Mouse (Mus musculus) embryonic facial prominence, embryonic 10.5 days (tissue): ENCODE measurements at regions not wholly inside any gene's neighbourhood (a gene's known extent, or its start where the extent isn't known, plus 50 kb on each side); places are given as distances from the start of the nearest gene placed in this dataset.

Experiments
- DNase-seq: peaks from one replicate; pipeline ENCODE4 v3.0.0-alpha.2; 2017; ENCODE audit warnings: low spot score
- H3K27ac ChIP-seq: fragments of 300-500 bp; sonication (generic); replicated peaks from 2 replicates; pipeline ENCODE4 v1.5.1; 2016; ENCODE audit warnings: mild to moderate bottlenecking
- H3K27me3 ChIP-seq: fragments of 300-500 bp; sonication (generic); replicated peaks from 2 replicates; pipeline ENCODE4 v1.6.1; 2016; ENCODE audit warnings: low read depth, mild to moderate bottlenecking; ENCODE audit not compliant: poor library complexity, severe bottlenecking
- H3K36me3 ChIP-seq: fragments of 300-500 bp; sonication (generic); replicated peaks from 2 replicates; pipeline ENCODE4 v1.6.1; 2016; ENCODE audit warnings: mild to moderate bottlenecking, moderate library complexity
- H3K4me1 ChIP-seq: fragments of 300-500 bp; sonication (generic); 2 replicates; pipeline ENCODE4 v1.6.1; 2016
- H3K4me3 ChIP-seq: fragments of 300-500 bp; sonication (generic); 2 replicates; pipeline ENCODE4 v1.5.1; 2016; ENCODE audit warnings: mild to moderate bottlenecking, moderate library complexity
- H3K9me3 ChIP-seq: fragments of 300-500 bp; sonication (generic); 2 replicates; pipeline ENCODE4 v1.6.1; 2016; ENCODE audit warnings: mild to moderate bottlenecking
- WGBS: fragments of 180-500 bp; shearing (Covaris S2); methylation state at CpG from one replicate; pipeline ENCODE4 v1.1.7; 2016; 5-methylcytosine and 5-hydroxymethylcytosine counted together

DNA sequence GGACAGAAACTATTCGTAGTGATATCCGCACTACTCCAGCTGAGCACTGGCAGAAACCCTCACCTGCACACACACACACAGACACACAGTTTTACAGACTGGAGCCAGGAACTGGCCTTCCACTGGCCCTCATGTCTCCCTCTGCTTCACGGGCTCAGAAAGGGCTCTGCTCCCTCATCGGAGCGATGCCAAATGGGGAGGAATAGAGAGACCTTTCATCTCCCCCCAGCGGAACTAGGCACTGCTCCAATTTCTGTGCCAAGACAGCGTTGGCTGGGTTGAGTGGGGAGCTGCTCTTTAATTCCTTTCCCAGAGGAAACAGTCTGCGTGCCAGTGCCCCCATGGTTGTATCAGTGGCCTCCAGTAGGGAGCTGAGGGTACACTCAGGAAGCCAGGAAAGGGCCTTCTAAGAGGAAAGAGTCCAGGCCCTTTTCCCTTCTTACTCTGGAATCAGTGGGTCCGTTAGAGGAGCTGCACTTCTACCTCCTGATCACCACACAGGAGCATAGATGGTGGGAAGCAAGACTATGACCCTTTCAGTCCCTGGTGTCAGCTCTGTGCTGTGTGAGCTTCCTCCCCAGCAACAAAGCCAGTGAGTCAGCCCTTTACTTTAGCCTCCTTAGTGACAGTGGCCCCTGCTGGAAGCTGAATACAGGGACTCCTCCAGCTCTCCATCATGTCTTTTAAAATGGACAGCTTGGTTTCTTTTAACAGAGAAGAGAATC is 452.7 kb downstream of the Rps24 start:
- DNase-seq, result no peak
- Histone ChIP-seq H3K27ac (no peak overlapping the region), H3K4me3 (no peak overlapping the region), H3K4me1 (peaks cover 13% of the 10 kb centered on the region; the same call in 1 of the 2 replicates), H3K36me3 (no peaks in the 10 kb centered on the region), H3K27me3 (no peaks in the 10 kb centered on the region), H3K9me3 (no peaks in the 10 kb centered on the region)
- WGBS, result 76% methylated on average over 9 of the region's 9 CpGs

DNA sequence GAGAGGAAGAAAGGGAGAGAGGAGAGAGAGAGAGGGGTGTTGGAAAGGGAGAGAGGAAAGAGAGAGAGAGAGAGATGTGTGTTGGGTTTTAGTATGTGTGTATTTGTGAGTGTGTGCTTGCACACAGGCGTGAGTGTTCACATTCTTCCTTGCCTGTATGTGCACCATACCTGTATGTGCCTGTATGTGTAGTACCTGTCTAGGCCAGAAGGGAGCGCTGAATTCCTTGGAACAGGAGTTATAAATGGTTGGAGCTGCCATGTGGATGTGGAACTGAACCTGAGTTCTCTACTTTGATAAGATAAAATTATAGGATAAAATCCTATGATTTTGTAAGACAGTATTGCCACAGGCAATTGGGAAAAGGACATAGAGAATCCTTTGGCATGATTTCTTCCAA is 458.8 kb downstream of the Rps24 start:
- WGBS, result 39% methylated on average over 2 of the region's 2 CpGs
- no peak for DNase-seq

DNA sequence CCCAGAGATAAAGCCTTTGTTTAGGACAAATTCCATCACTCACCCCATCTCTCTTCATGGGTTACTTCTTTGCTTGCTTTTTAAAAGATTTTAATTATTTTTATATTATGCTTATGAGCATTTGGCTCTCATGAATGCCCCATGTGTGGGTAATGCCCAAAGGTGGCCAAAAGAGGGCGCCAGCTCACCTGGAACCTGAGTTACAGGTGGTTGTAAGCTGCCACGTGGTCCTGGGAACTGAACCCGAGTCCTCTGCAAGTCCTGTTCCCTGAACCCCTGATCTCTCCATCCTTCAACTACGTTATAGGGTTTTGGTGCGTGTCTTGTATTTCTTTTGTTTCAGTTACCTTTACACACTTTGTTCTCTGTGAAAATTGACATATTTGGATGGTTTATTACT is 460.2 kb downstream of the Rps24 start:
- H3K27me3 ChIP-seq, result no peaks in the 10 kb centered on the region
- no peak overlapping the region for H3K4me3 ChIP-seq
- H3K9me3 ChIP-seq, result no peaks in the 10 kb centered on the region
- no peak for DNase-seq
- no peaks in the 10 kb centered on the region for H3K36me3 ChIP-seq
- H3K4me1 ChIP-seq, result no peaks in the 10 kb centered on the region
- 82% methylated on average over 5 of the region's 5 CpGs for WGBS
- no peak overlapping the region for H3K27ac ChIP-seq

More for the DNA sequence above, 458.8 kb downstream of the Rps24 start:
- H3K4me3 ChIP-seq, result no peak overlapping the region
- peaks cover 4% of the 10 kb centered on the region; the same call in 1 of the 2 replicates for H3K4me1 ChIP-seq
- H3K9me3 ChIP-seq, result no peaks in the 10 kb centered on the region
- no peaks in the 10 kb centered on the region for H3K27me3 ChIP-seq
- H3K36me3 ChIP-seq, result no peaks in the 10 kb centered on the region
- H3K27ac ChIP-seq, result no peak overlapping the region

DNA sequence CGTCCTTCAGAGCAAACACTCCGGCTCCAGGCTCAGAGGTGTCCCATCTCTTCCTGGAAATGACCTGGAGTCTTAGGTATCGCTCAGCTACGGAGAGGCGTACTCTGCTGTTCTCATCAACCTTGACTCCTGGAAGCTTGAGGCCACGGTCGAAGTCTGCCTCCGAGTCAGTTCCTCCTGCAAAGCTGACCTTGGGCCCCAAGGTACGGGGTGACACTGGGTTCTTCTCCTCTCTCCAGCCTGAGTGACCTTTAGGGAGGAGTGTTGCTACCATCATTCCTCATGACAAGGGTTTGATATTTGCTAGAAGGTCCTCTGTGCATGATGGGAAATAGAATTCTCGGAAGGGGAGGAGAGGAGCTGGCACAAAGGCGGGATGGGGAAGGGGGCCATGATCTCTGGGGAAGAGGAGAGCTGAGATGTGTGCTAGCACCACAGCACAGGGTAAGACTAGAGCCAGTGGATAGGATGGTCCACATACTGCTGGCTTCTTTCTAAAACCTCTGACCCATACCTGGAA is 469.0 kb downstream of the Rps24 start:
- Histone ChIP-seq H3K4me3 (no peak overlapping the region), H3K27me3 (peaks cover 6% of the 10 kb centered on the region; the same call in 1 of the 2 replicates), H3K36me3 (no peaks in the 10 kb centered on the region), H3K27ac (no peak overlapping the region), H3K9me3 (no peaks in the 10 kb centered on the region), H3K4me1 (peaks cover 13% of the 10 kb centered on the region)
- DNase-seq, result no peak
- 85% methylated on average over 11 of the region's 11 CpGs for WGBS

DNA sequence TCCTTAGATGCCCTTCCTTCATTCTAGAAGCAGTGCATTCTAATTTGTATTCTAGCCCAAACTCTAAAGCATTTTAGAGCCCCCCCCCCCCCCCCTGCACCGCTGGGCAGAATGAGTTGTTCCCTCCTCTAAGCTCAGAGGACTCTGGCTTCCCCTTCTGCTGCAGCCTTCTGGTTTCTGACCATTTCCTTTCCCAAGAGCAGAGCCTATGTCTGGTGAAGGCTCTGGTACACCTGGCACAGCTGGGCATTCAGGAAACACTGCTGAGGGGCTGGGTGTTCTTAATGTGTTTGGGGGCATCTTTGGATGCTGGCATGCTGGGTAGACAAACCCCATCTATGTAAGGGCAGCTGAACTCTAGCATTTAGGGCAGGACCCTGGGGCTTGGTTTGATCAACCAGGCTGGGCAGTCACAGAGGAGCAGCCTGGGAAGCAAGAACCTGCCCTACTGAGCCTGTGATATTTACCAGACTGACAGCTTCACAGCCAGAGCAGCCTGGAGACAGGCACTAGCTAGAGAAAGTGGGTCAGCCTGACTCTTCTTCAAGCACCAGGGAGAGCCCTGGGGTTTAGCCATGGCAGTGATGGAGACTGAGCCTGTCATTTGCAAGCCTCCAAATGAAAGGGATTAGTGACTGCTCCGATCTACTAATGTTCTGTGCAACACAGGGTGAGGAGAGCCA is 469.7 kb downstream of the Rps24 start:
- WGBS, result 74% methylated on average over 2 of the region's 2 CpGs
- Histone ChIP-seq H3K27ac (no peak overlapping the region), H3K36me3 (no peaks in the 10 kb centered on the region), H3K4me1 (peaks cover 14% of the 10 kb centered on the region), H3K9me3 (no peaks in the 10 kb centered on the region), H3K4me3 (no peak overlapping the region), H3K27me3 (peaks cover 6% of the 10 kb centered on the region; the same call in 1 of the 2 replicates)
- DNase-seq, result no peak

DNA sequence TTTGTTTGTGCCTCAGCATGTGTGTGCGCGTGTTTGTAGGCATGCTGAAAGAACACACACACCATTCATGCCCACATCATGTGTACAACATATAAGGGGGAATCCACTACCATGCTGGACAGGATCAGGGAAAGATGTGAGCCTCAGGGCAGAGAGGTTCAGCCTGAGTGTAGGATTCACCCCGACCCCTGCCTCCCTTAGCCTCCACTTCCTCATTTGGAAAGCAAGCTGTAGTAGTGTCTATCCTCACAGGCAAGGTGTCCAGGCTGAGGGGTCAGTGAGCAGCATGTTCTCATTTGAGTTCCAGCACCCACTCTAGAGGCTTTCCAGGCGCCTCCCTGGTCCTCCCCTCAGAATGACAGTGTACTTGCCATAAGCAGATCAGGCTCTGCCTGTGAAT is 470.5 kb downstream of the Rps24 start:
- Histone ChIP-seq H3K27me3 (peaks cover 6% of the 10 kb centered on the region; the same call in 1 of the 2 replicates), H3K4me1 (peaks cover 14% of the 10 kb centered on the region), H3K27ac (no peak overlapping the region), H3K9me3 (no peaks in the 10 kb centered on the region), H3K36me3 (no peaks in the 10 kb centered on the region), H3K4me3 (no peak overlapping the region)
- WGBS, result 82% methylated on average over 4 of the region's 4 CpGs
- DNase-seq, result no peak

DNA sequence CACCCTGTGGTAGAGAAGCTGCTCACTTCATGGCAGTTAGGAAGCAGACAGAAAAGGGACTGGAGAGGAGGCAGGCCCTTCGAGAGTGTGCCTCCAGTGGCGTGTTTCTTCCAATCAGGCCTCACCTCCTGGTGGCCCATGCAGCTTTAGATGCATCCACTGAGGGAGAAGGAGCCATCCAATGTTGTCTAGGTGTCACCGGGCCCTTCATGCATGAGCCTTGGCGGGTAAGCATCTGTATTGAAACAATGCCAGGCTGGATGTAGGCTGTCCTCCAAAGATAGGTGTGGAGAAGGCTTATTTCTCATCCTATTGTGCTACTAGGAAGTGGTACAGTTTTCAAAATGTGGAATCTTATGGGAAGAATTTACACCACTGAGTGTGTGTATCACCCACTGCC is 471.9 kb downstream of the Rps24 start:
- DNase-seq, result no peak
- no peaks in the 10 kb centered on the region for H3K36me3 ChIP-seq
- H3K27ac ChIP-seq, result no peak overlapping the region
- WGBS, result 83% methylated on average over 4 of the region's 4 CpGs
- H3K4me3 ChIP-seq, result no peak overlapping the region
- no peaks in the 10 kb centered on the region for H3K9me3 ChIP-seq
- peaks cover 14% of the 10 kb centered on the region for H3K4me1 ChIP-seq
- peaks cover 6% of the 10 kb centered on the region; the same call in 1 of the 2 replicates for H3K27me3 ChIP-seq

DNA sequence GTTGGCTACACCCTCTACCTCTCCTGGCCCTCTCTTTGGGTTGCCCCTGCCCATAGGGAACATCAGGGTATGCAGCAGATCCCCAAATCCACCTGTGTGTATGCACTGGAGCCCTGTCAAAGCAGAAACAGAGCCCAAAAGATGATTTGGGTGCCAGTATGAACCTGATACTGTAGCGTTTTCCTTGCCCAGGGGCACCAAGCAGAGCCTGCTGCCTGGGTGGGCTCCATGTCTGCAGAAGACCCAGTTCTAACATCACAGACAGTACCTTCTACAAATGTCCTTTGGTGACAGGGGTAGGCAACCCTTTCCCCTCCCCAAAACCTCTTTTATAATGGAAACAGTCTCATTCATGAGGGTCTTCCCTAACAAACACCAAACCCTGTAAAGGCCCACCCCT is 472.5 kb downstream of the Rps24 start:
- DNase-seq, result no peak
- no peaks in the 10 kb centered on the region for H3K36me3 ChIP-seq
- H3K4me3 ChIP-seq, result no peak overlapping the region
- WGBS, result 71% methylated on average over 1 of the region's 1 CpGs
- no peaks in the 10 kb centered on the region for H3K9me3 ChIP-seq
- peaks cover 6% of the 10 kb centered on the region; the same call in 1 of the 2 replicates for H3K27me3 ChIP-seq
- H3K27ac ChIP-seq, result no peak overlapping the region
- peaks cover 14% of the 10 kb centered on the region for H3K4me1 ChIP-seq

DNA sequence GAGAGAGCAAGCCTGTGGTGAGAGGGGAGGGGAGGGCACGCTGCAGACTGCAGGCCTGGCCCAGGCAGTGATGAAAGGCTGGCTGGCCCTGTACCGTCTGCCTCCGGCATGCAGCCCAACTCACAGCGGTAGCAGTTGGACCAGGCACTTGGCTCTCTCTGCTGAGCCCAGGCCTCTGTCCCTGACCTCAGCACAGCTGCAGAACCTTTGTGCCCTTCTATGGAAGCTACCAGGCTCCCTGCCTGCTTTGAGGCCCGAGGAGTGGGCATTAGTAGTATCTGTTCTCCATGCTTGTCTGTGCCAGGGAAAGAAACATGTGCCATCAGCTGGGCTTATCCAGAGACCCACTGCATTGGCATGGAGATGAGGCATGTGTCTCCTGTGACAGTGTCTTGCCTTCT is 473.2 kb downstream of the Rps24 start:
- no peak for DNase-seq
- Histone ChIP-seq H3K4me1 (peaks cover 14% of the 10 kb centered on the region), H3K4me3 (no peak overlapping the region), H3K9me3 (no peaks in the 10 kb centered on the region), H3K27me3 (peaks cover 6% of the 10 kb centered on the region; the same call in 1 of the 2 replicates), H3K27ac (peak overlapping the region; percentile 54), H3K36me3 (no peaks in the 10 kb centered on the region)
- 44% methylated on average over 5 of the region's 5 CpGs for WGBS

DNA sequence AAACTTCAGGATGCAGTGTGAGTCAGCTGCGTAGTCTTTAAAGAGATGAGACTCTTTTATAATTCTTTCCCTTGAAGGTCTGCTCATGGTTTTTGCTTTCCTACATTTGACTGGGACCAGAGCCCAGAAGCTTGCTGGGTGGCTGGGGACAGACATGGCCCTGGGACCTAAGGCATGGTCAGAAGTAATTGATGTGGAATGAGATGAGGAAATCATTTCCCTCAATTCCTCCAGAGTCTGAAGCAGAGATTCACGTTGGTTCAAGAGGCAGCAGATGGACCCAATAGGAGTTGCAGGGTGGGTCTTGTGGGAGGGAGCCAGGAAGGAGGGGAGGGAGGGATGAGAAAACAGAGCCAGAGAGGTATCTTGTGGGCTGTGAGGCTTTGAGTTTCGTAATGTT is 473.9 kb downstream of the Rps24 start:
- Histone ChIP-seq H3K36me3 (no peaks in the 10 kb centered on the region), H3K4me1 (peaks cover 14% of the 10 kb centered on the region), H3K27ac (no peak overlapping the region), H3K27me3 (peaks cover 6% of the 10 kb centered on the region; the same call in 1 of the 2 replicates), H3K9me3 (no peaks in the 10 kb centered on the region), H3K4me3 (no peak overlapping the region)
- 66% methylated on average over 3 of the region's 3 CpGs for WGBS
- DNase-seq, result no peak

DNA sequence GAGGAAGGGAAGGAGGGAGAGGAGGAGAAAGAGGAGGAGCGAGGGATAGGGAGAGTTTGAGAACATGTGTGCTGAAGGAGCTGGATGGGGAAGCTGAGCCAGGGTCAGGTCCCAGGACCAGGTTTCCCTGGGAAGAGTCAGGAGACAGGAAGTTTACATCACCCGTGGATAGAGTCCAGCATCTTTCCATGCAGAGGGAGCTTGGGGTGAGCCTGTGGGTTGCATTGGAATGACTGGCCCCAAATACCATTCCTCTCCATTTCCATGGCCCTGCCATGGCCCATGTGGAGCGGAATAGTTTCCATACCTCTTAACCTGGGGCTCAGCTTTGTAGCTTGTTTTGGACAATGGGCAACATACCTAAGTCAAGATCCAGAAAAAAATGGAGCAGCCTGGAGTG is 474.8 kb downstream of the Rps24 start:
- H3K27ac ChIP-seq, result no peak overlapping the region
- WGBS, result 81% methylated on average over 3 of the region's 3 CpGs
- H3K9me3 ChIP-seq, result no peaks in the 10 kb centered on the region
- peaks cover 6% of the 10 kb centered on the region; the same call in 1 of the 2 replicates for H3K27me3 ChIP-seq
- H3K4me3 ChIP-seq, result no peak overlapping the region
- no peaks in the 10 kb centered on the region for H3K36me3 ChIP-seq
- peaks cover 14% of the 10 kb centered on the region for H3K4me1 ChIP-seq
- no peak for DNase-seq

DNA sequence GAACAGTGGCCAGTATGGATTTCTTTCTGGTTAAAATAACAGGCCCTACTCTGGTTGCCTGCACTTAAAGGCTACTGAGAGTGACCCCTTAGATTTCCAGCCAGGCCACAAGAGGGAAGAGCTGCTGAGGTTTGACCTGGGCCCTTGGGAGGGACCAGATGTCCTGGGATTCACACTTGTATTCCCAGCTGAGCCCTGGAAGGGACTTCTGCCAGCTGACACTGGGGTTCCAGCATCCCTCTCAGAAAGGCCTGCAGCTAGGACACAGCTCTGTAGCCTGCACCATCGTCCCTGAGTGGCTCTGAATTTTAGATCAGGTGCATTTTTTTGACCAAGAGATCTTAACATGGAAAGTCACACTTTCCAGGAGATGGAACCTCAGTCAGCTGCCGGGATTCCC is 482.7 kb downstream of the Rps24 start:
- no peak for DNase-seq
- H3K27me3 ChIP-seq, result no peaks in the 10 kb centered on the region
- no peaks in the 10 kb centered on the region for H3K36me3 ChIP-seq
- H3K4me3 ChIP-seq, result no peak overlapping the region
- whole genome bisulfite sequencing, result 81% methylated on average over 2 of the region's 2 CpGs
- 0 out of 2 replicates have a peak overlapping the region, but pooled peaks have one; percentile 30 for H3K27ac ChIP-seq
- no peaks in the 10 kb centered on the region for H3K9me3 ChIP-seq
- peaks cover 14% of the 10 kb centered on the region for H3K4me1 ChIP-seq

DNA sequence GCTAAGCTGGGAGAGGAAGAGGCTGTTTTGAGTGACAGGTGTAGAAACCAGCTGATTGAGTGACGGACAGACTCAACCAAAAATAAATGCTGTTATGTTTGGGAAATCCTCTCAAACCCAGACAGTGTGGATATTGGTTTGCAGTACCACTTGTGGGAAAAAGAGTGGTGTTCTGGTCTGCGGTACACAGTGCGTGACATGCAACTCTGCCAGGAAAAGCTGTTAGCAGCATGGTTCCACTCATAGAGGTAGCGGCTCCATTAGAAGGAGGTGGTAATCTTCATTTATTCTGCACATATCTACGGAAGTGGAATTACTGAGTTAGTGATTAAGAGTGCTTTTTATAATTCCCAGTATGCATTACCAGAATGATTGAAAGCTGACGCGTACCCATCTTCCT is 485.4 kb downstream of the Rps24 start:
- H3K9me3 ChIP-seq, result no peaks in the 10 kb centered on the region
- 95% methylated on average over 7 of the region's 7 CpGs for WGBS
- H3K27ac ChIP-seq, result no peak overlapping the region
- DNase-seq, result no peak
- H3K36me3 ChIP-seq, result no peaks in the 10 kb centered on the region
- H3K4me3 ChIP-seq, result no peak overlapping the region
- H3K27me3 ChIP-seq, result no peaks in the 10 kb centered on the region
- H3K4me1 ChIP-seq, result peaks cover 14% of the 10 kb centered on the region
